Mouse (Mus musculus) lung, postnatal 0 days (tissue): ENCODE measurements around the gene Col12a1.

Experiments
- CTCF ChIP-seq: IDR thresholded peaks from 2 replicates; pipeline ENCODE4 v1.5.1; 2016; ENCODE audit warnings: antibody characterized with exemption, mild to moderate bottlenecking
- EP300 ChIP-seq: IDR thresholded peaks from 2 replicates; pipeline ENCODE4 v1.6.1; 2016; ENCODE audit warnings: antibody characterized with exemption, mild to moderate bottlenecking, control low read depth

DNA sequence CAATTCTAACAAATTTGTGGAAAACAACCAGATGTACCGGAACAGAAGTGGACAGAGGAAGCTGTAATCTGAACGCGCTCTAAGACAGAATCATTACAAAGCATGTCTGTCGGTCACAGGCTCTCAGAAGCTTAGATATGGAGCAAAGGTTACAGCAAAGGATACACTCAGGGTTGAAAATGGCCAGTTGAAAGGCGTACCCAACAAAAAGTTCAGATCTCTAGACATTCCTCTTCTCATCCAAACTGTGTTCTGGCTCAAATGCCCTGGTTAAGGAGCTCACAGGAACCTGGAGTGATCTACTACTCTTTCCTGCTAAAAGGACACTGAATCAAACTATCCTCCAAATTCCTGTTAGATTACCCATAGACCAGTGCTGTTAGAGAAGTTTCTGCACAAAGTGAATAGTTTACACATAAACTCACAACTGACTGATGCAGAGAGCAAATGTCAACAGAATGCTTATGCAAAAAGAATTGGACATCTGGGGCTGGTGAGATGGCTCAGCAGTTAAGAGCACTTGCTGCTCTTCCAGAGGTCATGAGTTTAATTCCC, 48.4 kb upstream of the Col12a1 start:
- TF ChIP-seq CTCF (no peak), EP300 (no peak)
